Mouse (Mus musculus): ENCODE data around the gene Lrba.

Gene Lrba

GRCm38 (mm10) chr3:86224564-86225421, at the start of gene Lrba:
TSS of gene Lrba (plus strand) at chr3:86224680.
- peak; percentile 53 for DNase-seq (ENCODE audit: low spot score)

GRCm38 (mm10) chr3:86179714-86180113, 44.8 kb upstream of the Lrba start:
- no peak for DNase-seq (ENCODE audit: low spot score)

GRCm38 (mm10) chr3:86181107-86181506, 43.4 kb upstream of the Lrba start:
- DNase-seq (ENCODE audit: low spot score): no peak

- no peak for DNase-seq (ENCODE audit: low spot score)
Observed at GRCm38 (mm10) chr3:86184546-86184945, 39.9 kb upstream of the Lrba start.

- DNase-seq (ENCODE audit: low spot score): no peak
Observed at GRCm38 (mm10) chr3:86187736-86188389, 36.6 kb upstream of the Lrba start.

GRCm38 (mm10) chr3:86195981-86196380, 28.5 kb upstream of the Lrba start:
- DNase-seq (ENCODE audit: low spot score): no peak

- no peak for DNase-seq (ENCODE audit: low spot score)
Observed at GRCm38 (mm10) chr3:86196471-86196870, 28.0 kb upstream of the Lrba start.

GRCm38 (mm10) chr3:86201645-86202175, 22.8 kb upstream of the Lrba start:
- no peak for DNase-seq (ENCODE audit: low spot score)

GRCm38 (mm10) chr3:86202449-86202848, 22.0 kb upstream of the Lrba start:
- DNase-seq (ENCODE audit: low spot score): no peak

GRCm38 (mm10) chr3:86204608-86205358, 19.7 kb upstream of the Lrba start:
- DNase-seq (ENCODE audit: low spot score): no peak

GRCm38 (mm10) chr3:86206556-86206955, 17.9 kb upstream of the Lrba start:
- DNase-seq (ENCODE audit: low spot score): no peak

- no peak for DNase-seq (ENCODE audit: low spot score)
Observed at GRCm38 (mm10) chr3:86210267-86210939, 14.1 kb upstream of the Lrba start.

- no peak for DNase-seq (ENCODE audit: low spot score)
Observed at GRCm38 (mm10) chr3:86210959-86211358, 13.5 kb upstream of the Lrba start.

GRCm38 (mm10) chr3:86214248-86214647, 10.2 kb upstream of the Lrba start:
- DNase-seq (ENCODE audit: low spot score): no peak

- DNase-seq (ENCODE audit: low spot score): peak; percentile 67
Observed at GRCm38 (mm10) chr3:86223634-86224313, 706 bp upstream of the Lrba start.

GRCm38 (mm10) chr3:86224314-86224563, 241 bp upstream of the Lrba start:
- DNase-seq (ENCODE audit: low spot score): no peak

GRCm38 (mm10) chr3:86231532-86232086, 7.1 kb downstream of the Lrba start:
- DNase-seq (ENCODE audit: low spot score): no peak

GRCm38 (mm10) chr3:86247193-86247592, 22.7 kb downstream of the Lrba start:
- no peak for DNase-seq (ENCODE audit: low spot score)

GRCm38 (mm10) chr3:86251212-86251611, 26.7 kb downstream of the Lrba start:
- DNase-seq (ENCODE audit: low spot score): no peak

- DNase-seq (ENCODE audit: low spot score): no peak
Observed at GRCm38 (mm10) chr3:86252588-86252987, 28.1 kb downstream of the Lrba start.

- DNase-seq (ENCODE audit: low spot score): no peak
Observed at GRCm38 (mm10) chr3:86253071-86253470, 28.6 kb downstream of the Lrba start.

Measured in ovary, postnatal 10 days (tissue).